Mouse (Mus musculus): ENCODE measurements around the gene Plgrkt. TPM values are rescaled to one million over a fixed set of nuclear protein-coding genes. Genes with fewer than 3 reads are reported as not detected.

The Plgrkt gene
- polyA plus RNA-seq, 2 experiments: 47.5 to 64.6 TPM

DNA sequence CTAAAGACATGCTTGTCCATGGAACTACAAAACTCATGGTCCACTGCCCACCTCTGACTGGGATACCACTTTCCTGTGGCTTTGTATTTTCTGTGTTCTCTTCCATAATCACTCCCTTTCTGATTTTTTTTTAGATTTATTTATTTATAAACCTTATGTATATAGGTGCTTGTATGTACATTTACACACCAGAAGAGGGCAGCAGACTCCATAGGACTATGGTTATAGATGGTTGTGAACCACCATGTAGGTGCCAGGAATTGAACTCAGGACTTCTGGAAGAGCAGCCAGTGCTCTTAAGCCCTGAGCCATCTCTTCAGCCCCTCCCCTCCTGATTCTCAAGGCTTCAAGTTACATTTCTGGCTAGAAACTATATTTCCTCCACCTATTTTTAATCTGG, 58.4 kb downstream of the Plgrkt start:
- Histone ChIP-seq H3K27ac (replicated peaks; ENCODE audit: low read depth, low read length) (no peak overlapping the region), H3K36me3 (ENCODE audit: control insufficient read depth, insufficient read depth, low read length) (peaks cover 39% of the 10 kb centered on the region), H3K9ac (ENCODE audit: low read depth, low read length, severe bottlenecking) (no peak overlapping the region), H3K4me3 (replicated peaks; ENCODE audit: low read length) (no peak overlapping the region), H3K4me2 (replicated peaks; ENCODE audit: low read depth, low read length, severe bottlenecking) (no peak overlapping the region), H3K4me1 (ENCODE audit: control insufficient read depth, insufficient read depth, low read length) (no peaks in the 10 kb centered on the region), H3K9me3 (ENCODE audit: control insufficient read depth, low read length) (no peaks in the 10 kb centered on the region), H3K27me3 (ENCODE audit: control insufficient read depth, insufficient read depth, low read length) (no peaks in the 10 kb centered on the region)
- DNase-seq (ENCODE audit: low spot score): no peak
- no peak for TF ChIP-seq POLR2A (IDR thresholded peaks at IDR 0.05; ENCODE audit: borderline replicate concordance, extremely low read depth, insufficient read depth, insufficient read length)
- no peak for ATAC-seq (ENCODE audit: low FRiP score, low read depth)

DNA sequence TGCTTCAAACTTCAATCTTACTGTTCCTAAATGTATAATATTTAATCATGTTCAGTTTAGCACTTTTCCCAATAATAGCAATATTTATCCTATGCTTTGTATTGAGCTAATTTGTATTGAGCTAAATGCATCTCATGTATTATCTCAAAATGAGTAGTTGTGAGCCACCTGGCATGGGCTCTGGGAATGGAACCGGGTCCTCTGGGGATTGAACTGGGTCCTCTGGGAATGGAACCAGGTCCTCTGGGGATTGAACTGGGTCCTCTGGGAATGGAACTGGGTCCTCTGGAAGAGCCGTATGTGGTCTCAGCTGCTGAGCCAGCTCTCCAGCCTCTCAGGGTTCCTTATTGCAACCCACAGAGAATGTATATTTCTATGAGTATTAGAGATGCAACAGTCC, 65.1 kb downstream of the Plgrkt start:
- ATAC-seq (ENCODE audit: low FRiP score, low read depth) (no peak), DNase-seq (ENCODE audit: low spot score) (no peak)
- WGBS: 88% methylated on average over 2 of the region's 2 CpGs
- TF ChIP-seq POLR2A (IDR thresholded peaks at IDR 0.05; ENCODE audit: borderline replicate concordance, extremely low read depth, insufficient read depth, insufficient read length): no peak
- Histone ChIP-seq H3K4me1 (ENCODE audit: control insufficient read depth, insufficient read depth, low read length) (no peaks in the 10 kb centered on the region), H3K27me3 (ENCODE audit: control insufficient read depth, insufficient read depth, low read length) (no peaks in the 10 kb centered on the region), H3K9ac (ENCODE audit: low read depth, low read length, severe bottlenecking) (no peak overlapping the region), H3K36me3 (ENCODE audit: control insufficient read depth, insufficient read depth, low read length) (peaks cover 42% of the 10 kb centered on the region), H3K27ac (replicated peaks; ENCODE audit: low read depth, low read length) (no peak overlapping the region), H3K9me3 (ENCODE audit: control insufficient read depth, low read length) (no peaks in the 10 kb centered on the region), H3K4me2 (replicated peaks; ENCODE audit: low read depth, low read length, severe bottlenecking) (no peak overlapping the region), H3K4me3 (replicated peaks; ENCODE audit: low read length) (no peak overlapping the region)

DNA sequence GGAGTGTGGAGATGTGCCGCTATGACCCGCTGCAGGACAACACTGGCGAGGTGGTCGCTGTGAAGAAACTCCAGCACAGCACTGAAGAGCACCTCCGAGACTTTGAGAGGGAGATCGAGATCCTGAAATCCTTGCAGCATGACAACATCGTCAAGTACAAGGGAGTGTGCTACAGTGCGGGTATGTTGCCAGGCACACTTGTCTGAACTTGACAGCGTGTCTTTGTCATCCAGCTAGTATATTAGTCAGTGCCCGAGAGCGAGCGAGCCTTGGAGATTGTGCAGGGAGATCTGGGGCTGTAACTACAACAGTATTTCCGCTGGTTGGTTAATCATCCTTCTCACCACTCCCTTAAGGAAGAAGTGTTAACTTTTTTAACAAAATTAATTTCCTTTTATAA, 66.3 kb downstream of the Plgrkt start:
- Histone ChIP-seq H3K9me3 (ENCODE audit: control insufficient read depth, low read length) (no peaks in the 10 kb centered on the region), H3K27me3 (ENCODE audit: control insufficient read depth, insufficient read depth, low read length) (no peaks in the 10 kb centered on the region), H3K9ac (ENCODE audit: low read depth, low read length, severe bottlenecking) (no peak overlapping the region), H3K4me2 (replicated peaks; ENCODE audit: low read depth, low read length, severe bottlenecking) (no peak overlapping the region), H3K4me1 (ENCODE audit: control insufficient read depth, insufficient read depth, low read length) (no peaks in the 10 kb centered on the region), H3K27ac (replicated peaks; ENCODE audit: low read depth, low read length) (no peak overlapping the region), H3K36me3 (ENCODE audit: control insufficient read depth, insufficient read depth, low read length) (peaks cover 46% of the 10 kb centered on the region), H3K4me3 (replicated peaks; ENCODE audit: low read length) (no peak overlapping the region)
- DNase-seq (ENCODE audit: low spot score) (no peak), ATAC-seq (ENCODE audit: low FRiP score, low read depth) (no peak)
- WGBS: 87% methylated on average over 13 of the region's 13 CpGs
- no peak for TF ChIP-seq POLR2A (IDR thresholded peaks at IDR 0.05; ENCODE audit: borderline replicate concordance, extremely low read depth, insufficient read depth, insufficient read length)

Other genes starting within 250 kb of the Plgrkt start
- gene Jak2, start 115.6 kb downstream of the Plgrkt start, polyA plus RNA-seq (2012; rRNA removed): 13.1 and 15.7 TPM in 2 replicates
- gene Jak2, start 115.6 kb downstream of the Plgrkt start, polyA plus RNA-seq (2014; fragmentation: Nextera tagmentation; extraction: Ambion mirVana): 15.2 and 16.4 TPM in 2 replicates
- gene Insl6, start 42.0 kb downstream of the Plgrkt start, polyA plus RNA-seq (2012; rRNA removed): 2.8 and 3.0 TPM in 2 replicates
- gene Insl6, start 42.0 kb downstream of the Plgrkt start, polyA plus RNA-seq (2014; fragmentation: Nextera tagmentation; extraction: Ambion mirVana): 5.6 and 6.7 TPM in 2 replicates
- gene Rln1, start 32.7 kb downstream of the Plgrkt start, polyA plus RNA-seq (2012; rRNA removed): 0.19 and 0.41 TPM in 2 replicates
- 0.68 TPM in 1 of 2 replicates, not detected in the other for gene Rln1, start 32.7 kb downstream of the Plgrkt start, polyA plus RNA-seq (2014; fragmentation: Nextera tagmentation; extraction: Ambion mirVana)
- 0.47 and 0.77 TPM in 2 replicates for gene Cd274, start 65 bp upstream of the Plgrkt start, polyA plus RNA-seq (2012; rRNA removed)
- gene Cd274, start 65 bp upstream of the Plgrkt start, polyA plus RNA-seq (2014; fragmentation: Nextera tagmentation; extraction: Ambion mirVana): 0.10 and 0.21 TPM in 2 replicates
- not detected in 2 replicates for gene Pdcd1lg2, start 43.5 kb upstream of the Plgrkt start, polyA plus RNA-seq (2012; rRNA removed)
- gene Pdcd1lg2, start 43.5 kb upstream of the Plgrkt start, polyA plus RNA-seq (2014; fragmentation: Nextera tagmentation; extraction: Ambion mirVana): not detected in 2 replicates
- 31.4 and 35.7 TPM in 2 replicates for gene Ric1, start 154.9 kb upstream of the Plgrkt start, polyA plus RNA-seq (2012; rRNA removed)
- gene Ric1, start 154.9 kb upstream of the Plgrkt start, polyA plus RNA-seq (2014; fragmentation: Nextera tagmentation; extraction: Ambion mirVana): 22.7 and 27.8 TPM in 2 replicates